Mouse (Mus musculus): ENCODE measurements at regions not wholly inside any gene's neighbourhood (a gene's known extent, or its start where the extent isn't known, plus 50 kb on each side); places are given as distances from the start of the nearest gene placed in this dataset.
A peak's percentile ranks its signal among the peaks of the same experiment; 100 is the strongest.

DNA sequence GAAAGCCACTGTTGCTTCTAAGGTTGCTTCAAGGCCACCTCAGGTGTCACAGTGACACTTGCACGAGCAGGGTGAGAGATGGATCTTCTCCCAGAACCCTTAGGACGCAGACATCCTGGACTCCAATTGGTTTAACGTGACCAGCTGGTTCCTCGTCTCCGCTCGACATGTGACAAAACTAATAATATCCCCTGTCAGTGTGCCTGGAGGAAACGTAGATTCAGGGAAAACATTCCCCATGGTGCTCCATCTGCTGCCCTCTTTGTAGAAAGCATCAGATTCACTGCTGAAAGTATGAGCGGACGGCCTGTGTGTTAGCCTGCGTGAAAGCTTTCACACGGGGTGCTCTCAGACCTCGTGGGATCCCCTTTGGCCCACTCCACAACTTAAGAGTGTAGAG, 390.0 kb upstream of the Slc35b3 start:
- no peak for DNase-seq

GRCm38 (mm10) chr13:39347761-39348160, 387.1 kb upstream of the Slc35b3 start:
- DNase-seq: no peak

GRCm38 (mm10) chr13:39334874-39335273, 374.2 kb upstream of the Slc35b3 start:
- no peak for DNase-seq

- DNase-seq: no peak
Observed at GRCm38 (mm10) chr13:39329794-39330193, 369.1 kb upstream of the Slc35b3 start.

GRCm38 (mm10) chr13:39326176-39326575, 365.5 kb upstream of the Slc35b3 start:
- DNase-seq: no peak

DNA sequence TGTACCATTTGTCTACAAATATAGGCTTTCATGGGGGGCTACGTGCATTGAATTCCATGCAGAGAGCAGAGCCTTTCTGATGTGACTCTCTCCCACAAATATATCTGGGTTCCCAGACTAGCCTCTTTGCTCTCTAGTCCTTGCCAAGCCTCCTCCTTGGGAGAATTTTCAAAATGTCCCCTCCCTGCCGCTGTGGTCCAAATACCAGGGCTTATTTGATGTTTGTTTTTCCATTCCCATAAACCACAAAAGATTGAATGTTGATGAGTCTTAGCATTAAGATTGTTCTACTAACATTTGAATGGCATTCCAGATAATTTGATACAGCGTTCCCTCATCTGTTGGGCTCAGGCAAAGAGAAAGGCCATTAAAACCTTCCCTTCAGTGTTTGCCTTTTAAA, 360.4 kb upstream of the Slc35b3 start:
- no peak for DNase-seq

- DNase-seq: no peak
Observed at GRCm38 (mm10) chr13:39309758-39310157, 349.1 kb upstream of the Slc35b3 start.

GRCm38 (mm10) chr13:39307845-39308244, 347.2 kb upstream of the Slc35b3 start:
- no peak for DNase-seq

DNA sequence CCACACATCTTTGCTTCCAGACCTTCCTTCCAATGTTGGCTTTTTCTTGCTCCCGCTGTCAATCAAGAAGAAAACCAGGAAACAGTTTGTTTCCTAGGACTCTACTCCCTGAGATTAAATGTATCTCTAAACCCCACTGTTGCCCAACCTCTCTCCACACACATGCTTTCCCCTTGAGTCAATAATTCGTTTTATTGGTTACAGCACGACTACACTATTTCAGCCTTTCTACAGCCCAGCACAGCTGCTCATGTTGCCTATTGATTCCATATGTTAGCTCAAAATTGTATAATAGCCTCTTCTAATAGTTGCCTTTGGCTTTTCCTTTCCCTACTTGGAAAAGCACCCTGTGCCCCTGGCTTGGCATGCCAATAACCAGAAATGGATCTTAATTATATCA, 346.2 kb upstream of the Slc35b3 start:
- no peak for DNase-seq

DNA sequence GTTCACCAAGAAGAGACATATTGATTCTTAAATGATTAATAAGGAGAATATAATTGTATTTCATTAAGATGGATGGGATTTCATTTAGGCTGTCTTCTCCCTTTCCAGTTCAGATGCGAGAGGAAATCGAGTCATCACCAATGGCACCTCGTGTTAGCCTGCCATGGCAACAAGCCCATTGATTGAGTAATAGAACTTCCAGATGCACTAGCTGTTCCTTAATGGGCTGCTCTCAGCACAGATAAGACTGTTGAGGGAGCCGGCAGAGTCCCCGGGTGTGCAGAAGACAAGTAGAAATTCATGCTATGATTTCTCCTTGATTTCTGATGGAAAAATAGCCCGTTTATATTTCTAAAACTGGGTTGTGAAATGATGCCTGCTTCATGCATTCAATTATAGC, 336.5 kb upstream of the Slc35b3 start:
- peak; percentile 6 to 44 for DNase-seq

GRCm38 (mm10) chr13:39290216-39290960, 329.7 kb upstream of the Slc35b3 start:
- peak; percentile 14 to 43 for DNase-seq

DNA sequence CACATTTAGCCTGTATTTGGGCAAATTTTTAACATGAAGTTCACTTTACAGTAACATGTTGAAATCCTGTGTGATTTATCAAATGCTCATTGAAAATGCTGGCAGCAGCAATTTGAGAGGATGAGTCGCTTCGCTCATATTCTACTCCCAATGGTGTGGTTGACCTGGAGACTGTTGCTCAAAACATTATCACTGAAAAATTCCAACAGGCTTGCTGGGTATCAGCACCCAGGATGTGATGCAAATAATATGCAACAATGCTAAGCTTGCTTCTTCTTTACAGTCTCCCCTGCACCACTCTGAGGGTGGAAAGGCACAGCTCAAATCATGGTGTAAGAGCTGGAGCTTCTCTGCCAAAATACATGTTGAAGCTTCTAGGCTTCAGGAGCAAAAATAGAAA, 321.6 kb upstream of the Slc35b3 start:
- DNase-seq: no peak

GRCm38 (mm10) chr13:39278101-39278500, 317.4 kb upstream of the Slc35b3 start:
- peak in 1 of 2 experiments; percentile 2 for DNase-seq

DNA sequence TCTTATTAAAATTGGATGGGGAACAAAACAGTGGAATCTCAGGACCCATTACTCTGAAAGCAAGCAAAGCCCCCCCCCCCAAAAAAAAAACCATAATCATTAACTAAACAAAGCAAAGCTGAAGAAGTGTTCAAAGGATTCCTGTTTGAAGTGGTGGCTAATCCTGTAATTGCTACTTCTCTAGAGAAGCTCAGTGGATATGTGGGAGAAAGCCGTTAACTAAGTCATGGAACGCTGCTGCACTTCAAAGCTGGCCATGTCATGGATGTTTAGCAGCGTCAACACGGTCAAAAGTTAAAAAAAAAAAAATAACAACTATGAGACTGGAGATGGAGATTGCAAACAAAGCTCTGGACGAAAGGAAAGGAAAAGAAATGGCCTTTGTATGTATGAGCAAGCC, 305.3 kb upstream of the Slc35b3 start:
- DNase-seq: no peak

DNA sequence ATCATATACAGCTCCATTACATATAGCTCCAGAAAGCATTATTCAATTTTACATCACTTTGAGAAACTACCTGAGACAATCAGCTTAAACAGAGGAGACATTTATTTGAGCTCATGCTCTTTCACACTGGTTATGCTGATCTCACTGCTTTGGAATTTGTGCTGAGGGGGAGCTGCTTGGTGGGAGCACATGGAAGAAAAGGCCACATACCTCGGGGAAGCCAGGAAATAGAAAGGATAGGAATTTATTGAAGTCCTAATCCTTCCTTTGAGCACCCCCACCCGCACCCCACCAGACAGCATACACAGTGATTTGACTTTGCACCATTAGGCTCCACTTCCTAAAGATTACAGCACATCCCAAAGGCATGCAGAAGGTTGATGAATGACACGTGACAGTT, 296.0 kb upstream of the Slc35b3 start:
- DNase-seq: no peak

DNA sequence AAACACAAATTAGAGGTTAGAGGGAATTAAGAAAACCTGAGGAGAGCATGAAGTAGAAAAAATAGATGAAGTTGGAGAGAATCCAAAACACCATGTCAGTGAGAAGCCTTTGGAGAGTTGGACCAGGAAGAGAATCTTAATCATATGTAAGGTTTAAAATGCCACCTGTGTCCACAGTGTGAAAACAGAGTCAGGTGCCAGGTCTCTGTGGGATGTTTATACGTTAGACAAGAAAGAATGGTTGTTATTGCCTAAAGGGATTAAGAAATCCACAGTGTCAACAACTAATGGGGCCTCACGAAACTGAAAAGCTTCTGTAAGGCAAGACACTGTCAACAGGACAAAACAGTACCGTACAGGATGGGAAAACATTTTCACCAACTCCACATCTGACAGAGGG, 294.7 kb upstream of the Slc35b3 start:
- DNase-seq: no peak

DNA sequence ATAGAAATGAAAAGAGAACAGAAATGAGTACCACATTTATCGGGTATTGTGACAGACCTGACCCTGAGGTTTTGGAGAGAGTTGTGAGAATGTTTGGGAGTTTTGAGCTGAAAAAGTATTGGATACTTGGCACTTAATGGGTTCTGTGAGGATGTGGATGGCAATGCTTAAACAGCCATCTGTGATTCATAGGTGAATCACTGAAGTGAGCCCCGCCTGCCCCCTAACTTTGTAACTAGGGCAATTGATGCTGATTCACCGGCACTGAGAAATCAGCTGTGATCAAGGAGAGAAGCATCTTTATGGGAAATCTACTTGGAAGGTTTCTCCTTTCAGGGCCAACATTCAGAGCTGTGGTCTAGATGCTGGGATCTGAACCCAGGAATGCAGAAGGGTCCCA, 291.9 kb upstream of the Slc35b3 start:
- DNase-seq: no peak

DNA sequence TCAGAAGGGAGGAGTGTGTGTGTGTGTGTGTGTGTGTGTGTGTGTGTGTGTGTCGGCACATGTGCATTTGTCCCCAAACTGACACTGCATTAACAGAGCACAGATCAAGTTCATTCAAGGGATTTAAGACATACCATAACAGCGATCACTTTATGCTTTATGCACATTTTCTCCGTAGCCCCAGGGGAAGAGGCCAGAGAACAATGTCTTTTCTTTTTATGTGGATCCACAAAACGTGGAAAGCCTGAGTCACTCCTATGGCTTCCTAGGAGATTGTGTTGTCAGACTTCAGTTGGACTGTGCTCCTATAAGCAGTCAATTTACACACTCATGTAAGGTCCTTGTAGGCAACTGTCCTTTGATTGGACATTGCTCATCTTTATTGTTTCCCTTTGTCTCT, 289.4 kb upstream of the Slc35b3 start:
- no peak for DNase-seq

GRCm38 (mm10) chr13:39226829-39227228, 266.2 kb upstream of the Slc35b3 start:
- DNase-seq: no peak

- DNase-seq: no peak
Observed at GRCm38 (mm10) chr13:39225651-39226050, 265.0 kb upstream of the Slc35b3 start.

DNA sequence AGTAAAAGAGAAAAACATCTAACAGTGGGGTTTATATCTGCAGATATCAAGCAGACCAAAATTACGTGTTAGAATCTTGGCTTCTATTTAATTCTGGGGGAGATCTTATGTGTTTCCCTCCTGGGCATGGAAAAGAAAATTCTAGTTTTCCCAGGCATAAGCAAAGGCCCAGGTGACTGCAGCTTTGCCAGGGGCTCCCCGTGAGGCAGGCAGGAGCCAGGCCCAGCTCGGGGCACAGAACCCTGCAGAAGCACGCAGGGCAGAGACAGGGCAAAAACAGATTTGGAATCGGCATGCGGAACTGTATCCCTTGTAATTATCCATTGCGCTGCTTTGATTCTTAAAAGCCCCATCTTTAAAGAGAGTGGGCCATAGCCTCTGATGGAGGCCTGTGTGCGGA, 250.4 kb upstream of the Slc35b3 start:
- no peak for DNase-seq

DNA sequence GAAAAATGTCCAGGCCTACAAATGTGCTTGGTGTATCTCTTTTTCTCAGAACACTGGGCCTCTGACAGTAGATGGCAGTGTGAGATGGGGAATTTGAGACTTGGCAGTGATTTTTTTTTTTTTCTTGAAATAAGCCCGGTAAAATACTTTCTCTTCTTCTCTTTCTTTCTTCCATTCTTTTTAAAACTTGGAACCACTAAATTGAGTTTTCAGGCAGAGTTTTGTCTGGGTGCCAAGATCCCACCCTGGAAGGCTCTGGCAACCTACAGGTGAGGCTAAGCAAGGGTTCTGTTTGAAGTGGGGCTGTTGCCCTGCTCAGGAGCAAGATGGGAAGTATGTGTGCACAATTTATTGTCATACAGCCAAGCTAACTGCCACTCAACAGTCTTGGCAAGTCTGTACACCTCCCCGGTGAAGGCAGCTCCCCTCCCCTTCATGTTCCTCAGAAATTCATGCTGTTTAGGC, 223.1 kb upstream of the Slc35b3 start:
- peak in 1 of 2 experiments; percentile 2 for DNase-seq

GRCm38 (mm10) chr13:39161980-39162379, 201.3 kb upstream of the Slc35b3 start:
- DNase-seq: no peak

DNA sequence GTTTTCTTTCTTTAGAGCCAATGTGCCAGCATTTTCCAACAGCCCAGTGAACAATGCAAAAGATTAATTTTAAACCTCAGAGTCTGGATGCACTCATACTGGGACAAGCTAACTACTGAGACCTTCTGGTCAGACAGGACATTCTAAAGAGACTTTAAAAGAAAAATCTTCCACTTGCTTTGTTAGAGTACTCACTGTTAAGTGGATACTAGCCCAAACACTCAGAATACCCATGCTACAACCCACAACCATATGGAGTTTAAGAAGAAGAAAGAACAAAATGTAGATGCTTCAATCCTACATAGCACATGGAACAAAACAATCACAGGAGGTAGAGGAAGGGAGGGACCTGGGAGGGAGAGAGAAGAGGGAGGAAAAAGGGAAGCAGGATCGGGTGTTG, 167.3 kb upstream of the Slc35b3 start:
- no peak for DNase-seq

DNA sequence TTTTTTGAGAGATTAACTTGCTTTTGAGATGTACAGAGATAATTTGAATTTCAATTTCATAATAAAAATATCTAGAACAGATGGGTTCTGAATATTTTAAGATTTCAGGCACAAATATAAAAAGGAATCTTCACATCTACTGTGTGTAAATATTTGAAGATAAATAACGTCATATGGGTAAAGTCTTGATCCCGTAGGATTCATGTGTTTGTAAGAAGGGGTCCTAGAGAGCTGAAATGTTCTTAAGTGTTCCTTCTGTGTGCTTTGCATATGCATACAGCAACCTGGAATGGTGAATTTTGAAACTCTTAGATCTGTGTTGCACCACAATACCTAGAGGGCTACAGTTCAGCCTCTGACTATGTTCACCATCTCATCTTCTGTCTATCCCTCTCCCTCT, 131.4 kb upstream of the Slc35b3 start:
- no peak for DNase-seq

Data from heart, adult 18-20 months (tissue).